Mouse (Mus musculus) megakaryocyte-erythroid progenitor cell, adult 5-6 weeks (primary cell): ENCODE data around the gene Arhgap23. TPM values are rescaled to one million over a fixed set of nuclear protein-coding genes. Genes with fewer than 3 reads are reported as not detected.

Experiments
- ATAC-seq: replicated peaks from 2 replicates; pipeline ENCODE4 v1.8.0; 2016; ENCODE audit warnings: mild to moderate bottlenecking, inconsistent platforms; ENCODE audit not compliant: severe bottlenecking, poor library complexity, low FRiP score, low TSS enrichment
- total RNA-seq, 2 experiments: library from RNA; stranded (forward) in 1 of 2; stranded (reverse) in 1 of 2; fragments of 200-1000, 215-1000 nt in 1 of 2; fragments of >200 nt in 1 of 2; fragmentation: Nextera tagmentation in 1 of 2; gene quantifications; 2 replicates each; pipeline ENCODE4 v1.2.3; 2014 to 2017

Arhgap23 gene
- total RNA-seq, 2 experiments from 2014 or later: 14.5 to 18.4 TPM

GRCm38 (mm10) chr11:97404184-97404760 is 11.1 kb upstream of the Arhgap23 start:
- ATAC-seq: no peak; the same call in 1 of the 2 replicates

DNA sequence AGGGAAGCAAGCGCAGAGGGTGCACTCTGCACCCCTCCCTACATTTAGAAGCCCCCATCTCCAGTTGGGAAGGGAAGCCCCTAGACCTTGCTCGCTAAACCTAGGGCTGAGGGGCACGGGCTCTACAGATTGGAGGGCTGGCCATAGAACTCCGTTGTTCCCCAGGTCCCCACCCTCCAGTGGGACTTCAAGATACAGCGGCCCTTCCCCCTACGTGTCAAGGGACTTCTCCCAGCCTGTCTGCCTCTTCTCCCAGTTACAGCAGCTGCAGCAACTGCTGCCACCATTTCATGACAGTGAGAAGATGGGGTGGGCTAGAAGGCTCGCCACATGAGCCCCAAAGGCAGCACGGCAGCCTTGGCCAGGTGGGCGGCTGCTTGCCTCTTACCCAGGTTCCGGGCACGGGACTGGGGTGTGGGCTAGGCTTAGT is 10.6 kb upstream of the Arhgap23 start:
- no peak for ATAC-seq

DNA sequence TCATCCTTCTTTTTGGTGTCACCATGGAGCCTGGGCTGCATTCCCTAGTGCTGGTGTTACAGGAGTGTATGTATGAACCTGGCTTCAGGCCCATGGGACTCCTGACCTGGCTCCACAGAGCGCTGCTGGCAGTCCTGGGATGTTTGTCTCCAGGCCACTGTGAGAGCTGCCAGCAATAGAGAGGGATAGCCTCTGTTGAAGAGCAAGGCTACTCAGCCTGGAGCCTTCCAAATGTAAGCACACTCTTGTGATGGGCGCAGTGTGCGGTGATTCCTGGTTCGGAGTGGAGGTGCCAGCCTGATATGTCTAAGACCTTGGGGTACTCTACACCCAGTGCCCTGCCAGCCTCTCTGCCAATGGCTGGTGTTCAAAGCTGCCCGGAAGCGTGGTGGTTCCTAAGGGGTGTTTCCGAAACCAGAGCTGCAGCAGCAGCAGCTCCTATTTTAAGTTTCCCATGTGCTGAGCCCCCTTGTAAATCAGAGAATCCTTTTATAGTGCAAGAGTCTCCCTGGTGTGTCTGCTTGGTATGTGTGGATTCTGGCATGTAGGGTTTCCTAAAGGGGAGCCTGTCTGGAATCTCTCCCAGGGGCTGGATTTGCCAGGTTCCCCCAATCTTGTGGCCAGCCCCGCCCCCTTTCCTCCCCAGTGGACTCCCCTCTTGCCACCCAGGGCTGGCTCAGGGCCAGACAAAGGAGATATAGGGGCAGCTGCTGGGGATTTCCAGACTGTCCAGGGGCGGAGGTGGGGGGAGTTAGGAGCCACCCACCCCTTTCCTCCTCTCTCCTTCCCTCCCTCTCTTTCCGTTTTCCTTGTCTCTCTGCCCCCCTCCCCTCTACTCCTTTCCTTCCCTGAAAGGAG is 9.0 kb upstream of the Arhgap23 start:
- ATAC-seq: no peak

DNA sequence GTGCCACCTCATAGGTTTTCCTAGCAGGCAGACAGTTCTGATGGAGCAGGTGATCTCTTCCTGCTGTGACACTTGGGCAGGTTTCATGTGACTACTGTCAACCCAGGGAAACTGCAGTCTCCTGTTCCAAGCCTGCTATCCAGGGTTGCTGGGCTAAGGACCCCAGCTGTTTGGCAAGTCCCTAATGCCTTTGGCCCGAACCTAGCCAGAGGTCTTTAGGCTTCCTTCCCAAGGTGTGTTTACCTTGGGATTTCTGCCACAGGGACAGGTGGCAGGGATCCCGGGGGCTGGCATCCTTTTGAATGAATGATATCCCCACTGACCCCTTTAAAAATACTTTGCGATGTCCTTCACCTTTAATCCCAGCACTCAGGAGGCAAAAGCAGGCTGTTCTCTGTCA is 7.9 kb upstream of the Arhgap23 start:
- ATAC-seq: no peak

- ATAC-seq: peak; percentile 41; the same call in 1 of the 2 replicates
Measured at GRCm38 (mm10) chr11:97408171-97408570, 7.2 kb upstream of the Arhgap23 start.

DNA sequence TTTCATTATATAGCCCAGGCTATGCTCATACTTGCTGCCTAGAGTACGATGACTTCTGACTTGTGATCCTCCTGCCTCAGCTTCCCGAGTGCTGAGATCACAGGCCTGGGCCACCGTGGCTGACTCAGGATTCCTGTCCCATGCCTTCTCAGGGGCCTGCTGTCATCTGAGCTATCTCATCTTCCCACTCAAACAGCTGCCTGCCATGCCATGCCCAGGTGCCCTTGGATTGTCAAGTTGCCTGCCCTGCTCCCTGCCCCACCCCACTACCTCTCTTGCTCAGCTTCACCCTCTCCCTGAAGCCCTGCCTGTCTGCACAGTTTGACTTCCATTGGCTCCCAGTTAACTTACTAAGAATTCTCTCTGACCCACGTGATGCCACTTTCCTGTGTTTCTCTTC is 4.4 kb upstream of the Arhgap23 start:
- ATAC-seq: no peak

- ATAC-seq: no peak
Measured at GRCm38 (mm10) chr11:97412117-97412516, 3.2 kb upstream of the Arhgap23 start.

DNA sequence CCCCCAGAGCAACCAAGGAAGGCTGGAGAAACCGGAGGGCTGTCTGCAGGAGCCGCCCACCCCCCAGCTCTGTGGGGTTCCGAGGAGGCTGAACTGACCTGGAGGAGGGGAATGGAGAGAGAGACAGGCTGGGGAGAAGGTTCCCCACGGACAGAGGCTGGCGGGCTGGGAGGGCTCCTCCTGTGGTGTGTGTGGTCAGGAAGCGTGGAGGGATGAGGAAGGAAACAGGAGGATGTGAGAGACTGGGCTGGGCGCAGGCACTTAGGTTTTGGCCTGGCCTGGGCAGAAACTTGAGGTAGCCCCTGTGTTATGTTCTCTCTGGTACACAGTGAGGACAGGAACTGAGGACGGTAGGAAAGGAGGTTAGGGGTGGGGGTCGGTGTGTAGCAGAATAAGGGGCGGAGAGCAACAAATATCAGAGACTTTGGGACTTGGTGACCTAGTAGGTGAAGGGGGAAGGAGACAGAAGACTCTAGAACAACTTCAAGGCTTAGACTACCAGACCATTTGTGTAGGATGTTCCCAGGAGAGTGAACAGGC is 2.5 kb upstream of the Arhgap23 start:
- no peak for ATAC-seq

- ATAC-seq: peak; percentile 36
Measured at GRCm38 (mm10) chr11:97415712-97416636, 641 bp downstream of the Arhgap23 start.

DNA sequence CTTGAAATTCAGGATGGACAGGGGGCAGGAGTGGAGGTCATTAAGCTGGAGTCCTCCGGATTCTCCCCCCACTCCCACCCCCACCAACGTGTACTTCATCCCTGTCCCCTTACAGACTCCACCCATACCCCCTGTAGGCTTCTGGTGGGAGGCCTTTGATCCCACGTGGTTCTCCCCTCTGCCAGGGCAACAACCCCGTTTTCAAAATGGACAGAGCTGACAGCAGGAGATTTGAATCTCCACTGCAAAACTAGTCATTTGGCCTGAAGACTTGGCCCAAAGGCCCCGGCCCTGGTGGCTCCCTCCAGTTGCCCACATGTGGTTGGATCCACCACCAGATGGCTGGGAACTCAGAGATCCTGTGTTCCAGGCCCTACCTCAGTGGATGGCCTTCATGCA is 1.3 kb downstream of the Arhgap23 start:
- ATAC-seq: 0 out of 2 replicates have a peak, but pooled peaks have one; percentile 15

GRCm38 (mm10) chr11:97418834-97419539 is 3.7 kb downstream of the Arhgap23 start:
- ATAC-seq: no peak

DNA sequence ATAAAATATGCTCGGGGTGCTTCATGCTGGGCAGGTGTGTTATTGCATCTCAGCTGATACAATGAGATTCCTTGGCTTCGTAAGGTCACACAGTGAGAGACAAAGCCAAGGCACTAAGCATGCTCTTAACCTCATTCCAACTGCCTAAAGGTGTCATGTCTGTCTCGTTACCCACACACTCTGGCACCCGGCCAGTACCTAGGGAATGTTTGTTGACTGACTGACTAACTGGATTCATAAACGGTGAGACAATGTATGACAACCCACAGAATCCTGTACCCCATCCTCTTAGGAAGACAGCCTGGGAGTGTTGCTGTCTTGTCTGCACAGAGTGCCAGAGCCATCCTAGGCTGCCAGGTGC is 4.2 kb downstream of the Arhgap23 start:
- no peak for ATAC-seq

DNA sequence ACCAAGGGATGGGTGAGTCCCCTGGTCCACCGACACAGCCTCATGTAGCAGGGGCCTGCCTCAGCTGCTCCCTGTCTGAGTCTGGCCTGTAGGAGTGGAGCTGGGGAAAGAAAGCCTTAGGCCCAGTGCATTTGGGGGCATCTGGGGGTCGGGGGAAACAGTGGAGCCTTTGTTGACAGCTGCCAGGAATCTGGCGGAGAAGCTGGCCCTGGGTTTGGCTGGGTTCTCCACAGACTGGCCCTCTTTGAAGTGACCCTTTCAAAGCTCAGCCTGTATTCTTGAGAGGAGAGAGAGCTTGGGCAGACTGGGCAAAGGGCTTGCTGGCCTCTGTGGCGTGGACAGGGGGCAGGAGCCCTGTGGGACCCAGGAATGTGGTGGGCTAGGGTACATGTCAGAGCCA is 7.2 kb downstream of the Arhgap23 start:
- no peak for ATAC-seq

DNA sequence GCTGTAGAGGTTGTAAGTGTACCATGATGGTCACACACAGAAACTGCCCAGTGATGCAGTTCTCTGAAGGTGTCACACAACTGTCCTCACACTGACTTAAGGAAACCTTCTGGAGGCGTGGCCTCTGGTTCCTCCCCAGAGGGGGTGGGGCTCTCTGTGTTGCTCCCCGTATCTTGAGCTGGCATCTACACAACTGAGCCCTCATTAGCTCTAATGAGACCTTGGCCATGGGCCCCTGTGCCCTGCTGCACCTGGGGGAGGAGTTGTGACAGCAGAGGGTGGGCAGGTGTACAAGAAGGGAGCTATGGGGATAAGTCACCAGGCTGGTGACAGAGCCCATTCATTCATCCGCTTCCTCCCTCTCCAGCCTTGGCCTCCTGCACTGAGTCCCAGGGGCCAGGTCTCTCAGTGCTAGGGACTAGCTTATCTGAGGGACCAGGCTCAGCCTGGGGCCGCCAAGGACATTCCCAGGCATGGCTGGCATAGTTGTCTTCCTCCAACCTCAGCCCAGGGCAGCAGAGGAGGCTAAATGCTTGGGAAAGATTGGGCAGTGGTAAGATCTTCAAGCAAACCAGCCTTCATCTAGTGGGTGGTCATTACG is 8.9 kb downstream of the Arhgap23 start:
- peak; percentile 51 for ATAC-seq

- no peak for ATAC-seq
Measured at GRCm38 (mm10) chr11:97424802-97425201, 9.5 kb downstream of the Arhgap23 start.

- ATAC-seq: peak; percentile 81
Measured at GRCm38 (mm10) chr11:97427794-97428725, 12.7 kb downstream of the Arhgap23 start.

GRCm38 (mm10) chr11:97428726-97429077 is 13.4 kb downstream of the Arhgap23 start:
- no peak for ATAC-seq

DNA sequence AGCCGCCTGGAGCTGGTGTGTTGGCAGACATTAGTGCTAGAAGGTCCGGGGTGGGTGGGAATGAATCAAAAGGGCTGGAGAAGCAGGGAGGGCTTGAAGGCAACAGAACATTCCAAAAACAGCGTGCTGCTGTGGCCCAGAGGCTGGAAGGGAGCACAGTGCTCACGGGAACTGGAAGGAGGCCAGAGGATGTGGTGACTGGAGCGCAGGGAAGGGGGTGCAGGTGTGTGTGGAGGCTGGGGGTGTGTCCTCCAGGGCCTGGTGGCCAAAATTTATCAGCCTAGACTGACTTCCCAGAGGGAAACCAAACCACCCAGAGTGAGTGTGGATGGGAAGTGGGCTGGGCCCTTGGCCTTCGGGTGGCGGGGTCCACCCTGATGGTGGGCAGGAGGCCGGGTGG is 14.3 kb downstream of the Arhgap23 start:
- no peak for ATAC-seq
